Mouse (Mus musculus) forebrain, postnatal 0 days (tissue): Measurements from ENCODE around the gene Adgrl3. TPM values are rescaled to one million over a fixed set of nuclear protein-coding genes. Genes with fewer than 3 reads are reported as not detected.

Experiments used
- ATAC-seq: fragments of 200-750 bp; cut with Nextera tagmentation; 2 replicates; pipeline ENCODE4 v1.8.0; 2017; ENCODE audit warnings: mild to moderate bottlenecking, moderate library complexity
- DNase-seq: peaks from one replicate; pipeline ENCODE4 v3.0.0-alpha.2; 2015
- H3K27ac ChIP-seq: fragments of 300-500 bp; sonication (generic); 2 replicates; pipeline ENCODE4 v1.5.1; 2014; ENCODE audit warnings: low read depth, mild to moderate bottlenecking, antibody characterized with exemption, low read length, moderate library complexity, mixed read lengths
- H3K27me3 ChIP-seq: fragments of 300-500 bp; sonication (generic); 2 replicates; pipeline ENCODE4 v1.6.1; 2014; ENCODE audit warnings: mild to moderate bottlenecking, low read length, mixed read lengths; ENCODE audit not compliant: insufficient read depth
- H3K36me3 ChIP-seq: fragments of 300-500 bp; sonication (generic); 2 replicates; pipeline ENCODE4 v1.6.1; 2014; ENCODE audit warnings: mild to moderate bottlenecking, moderate library complexity; ENCODE audit not compliant: insufficient read depth
- H3K4me1 ChIP-seq: fragments of 300-500 bp; sonication (generic); 2 replicates; pipeline ENCODE4 v1.6.1; 2014; ENCODE audit warnings: antibody characterized with exemption; ENCODE audit not compliant: insufficient read depth
- H3K4me2 ChIP-seq: fragments of 300-500 bp; sonication (generic); 2 replicates; pipeline ENCODE4 v1.6.1; 2014; ENCODE audit warnings: low read depth, mild to moderate bottlenecking, moderate library complexity
- H3K4me3 ChIP-seq: fragments of 300-500 bp; sonication (generic); 2 replicates; pipeline ENCODE4 v1.5.1; 2014; ENCODE audit warnings: low read depth, low read length, mixed read lengths
- H3K9ac ChIP-seq: fragments of 300-500 bp; sonication (generic); 2 replicates; pipeline ENCODE4 v1.6.1; 2014; ENCODE audit warnings: mild to moderate bottlenecking
- H3K9me3 ChIP-seq: fragments of 300-500 bp; sonication (generic); 2 replicates; pipeline ENCODE4 v1.6.1; 2016; ENCODE audit warnings: low read length
- CTCF ChIP-seq: sonication (generic); IDR thresholded peaks from 2 replicates; pipeline ENCODE4 v1.5.1; 2016; ENCODE audit warnings: antibody characterized with exemption, control low read depth, low read depth
- WGBS: fragments of 180-500 bp; shearing (Covaris S2); extraction: QIAGEN DNeasy Blood & Tissue Kit; methylation state at CpG from one replicate; pipeline ENCODE4 v1.1.7; 2014; 5-methylcytosine and 5-hydroxymethylcytosine counted together
- polyA plus RNA-seq: library from polyadenylated mRNA; unstranded; fragments of >200 nt; fragmentation: Nextera tagmentation; extraction: Ambion mirVana; gene quantifications from 2 replicates; pipeline ENCODE4 v1.2.1, GENCODE M21; 2015
- total RNA-seq: library from RNA; depleted of rRNA; stranded (reverse); fragments of >200 nt; gene quantifications from 2 replicates; pipeline ENCODE4 v1.2.3, GENCODE M21; 2014

Adgrl3 gene
- total and polyA plus RNA-seq, 2 experiments from 2014 or later: 39.2 to 174 TPM

GRCm38 (mm10) chr5:81794601-81795000 is 774.7 kb downstream of the Adgrl3 start:
- Histone ChIP-seq H3K9me3 (no peaks in the 10 kb centered on the region), H3K27ac (no peak overlapping the region), H3K4me3 (no peak overlapping the region), H3K4me2 (no peak overlapping the region), H3K9ac (no peak overlapping the region), H3K27me3 (no peaks in the 10 kb centered on the region), H3K36me3 (peaks cover 8% of the 10 kb centered on the region), H3K4me1 (no peaks in the 10 kb centered on the region)
- ATAC-seq: no peak; the same call in 1 of the 2 replicates
- WGBS: 94% methylated on average over 24 of the region's 24 CpGs
- DNase-seq: no peak
- TF ChIP-seq CTCF: no peak

GRCm38 (mm10) chr5:81796128-81796527 is 776.2 kb downstream of the Adgrl3 start:
- Histone ChIP-seq H3K36me3 (peaks cover 8% of the 10 kb centered on the region), H3K4me2 (no peak overlapping the region), H3K9me3 (no peaks in the 10 kb centered on the region), H3K27ac (no peak overlapping the region), H3K4me3 (no peak overlapping the region), H3K27me3 (no peaks in the 10 kb centered on the region), H3K4me1 (no peaks in the 10 kb centered on the region), H3K9ac (no peak overlapping the region)
- no peak for TF ChIP-seq CTCF
- 73% methylated on average over 4 of the region's 4 CpGs for WGBS
- ATAC-seq (no peak), DNase-seq (no peak)

- Histone ChIP-seq H3K27me3 (no peaks in the 10 kb centered on the region), H3K4me3 (no peak overlapping the region), H3K27ac (no peak overlapping the region), H3K4me1 (no peaks in the 10 kb centered on the region), H3K4me2 (no peak overlapping the region), H3K9ac (no peak overlapping the region), H3K9me3 (no peaks in the 10 kb centered on the region), H3K36me3 (no peaks in the 10 kb centered on the region)
- no peak for ATAC-seq
- 57% methylated on average over 5 of the region's 5 CpGs for WGBS
- TF ChIP-seq CTCF: no peak
- DNase-seq: no peak
Measured at GRCm38 (mm10) chr5:81810966-81811365, 791.0 kb downstream of the Adgrl3 start.

- Histone ChIP-seq H3K4me2 (no peak overlapping the region), H3K9me3 (peaks cover 7% of the 10 kb centered on the region; the same call in 1 of the 2 replicates), H3K9ac (no peak overlapping the region), H3K4me1 (no peaks in the 10 kb centered on the region), H3K36me3 (no peaks in the 10 kb centered on the region), H3K4me3 (no peak overlapping the region), H3K27ac (no peak overlapping the region), H3K27me3 (no peaks in the 10 kb centered on the region)
- no peak for ATAC-seq
- TF ChIP-seq CTCF: no peak
- 88% methylated on average over 1 of the region's 1 CpGs for WGBS
- DNase-seq: no peak
Measured at GRCm38 (mm10) chr5:81832076-81832475, 812.1 kb downstream of the Adgrl3 start.

- DNase-seq: no peak
- no peak overlapping the region for H3K4me2 ChIP-seq
- no peak overlapping the region for H3K4me3 ChIP-seq
- H3K4me1 ChIP-seq: no peaks in the 10 kb centered on the region
- no peaks in the 10 kb centered on the region for H3K27me3 ChIP-seq
- H3K27ac ChIP-seq: no peak overlapping the region
- TF ChIP-seq CTCF: no peak
- no peaks in the 10 kb centered on the region for H3K36me3 ChIP-seq
- H3K9ac ChIP-seq: no peak overlapping the region
- H3K9me3 ChIP-seq: peaks cover 7% of the 10 kb centered on the region; the same call in 1 of the 2 replicates
- 61% methylated on average over 2 of the region's 2 CpGs for WGBS
- no peak for ATAC-seq
Measured at GRCm38 (mm10) chr5:81832679-81833078, 812.7 kb downstream of the Adgrl3 start.

- Histone ChIP-seq H3K4me2 (no peak overlapping the region), H3K27ac (no peak overlapping the region), H3K4me3 (no peak overlapping the region), H3K9ac (no peak overlapping the region), H3K36me3 (no peaks in the 10 kb centered on the region), H3K4me1 (no peaks in the 10 kb centered on the region), H3K9me3 (peaks cover 7% of the 10 kb centered on the region; the same call in 1 of the 2 replicates), H3K27me3 (no peaks in the 10 kb centered on the region)
- no peak for TF ChIP-seq CTCF
- 100% methylated on average over 2 of the region's 2 CpGs for WGBS
- no peak for ATAC-seq
- no peak for DNase-seq
Measured at GRCm38 (mm10) chr5:81837860-81838259, 817.9 kb downstream of the Adgrl3 start.

- no peak for TF ChIP-seq CTCF
- no peak for ATAC-seq
- DNase-seq: no peak
- WGBS: 25% methylated on average over 4 of the region's 4 CpGs
- Histone ChIP-seq H3K4me3 (no peak overlapping the region), H3K9ac (no peak overlapping the region), H3K4me1 (no peaks in the 10 kb centered on the region), H3K4me2 (no peak overlapping the region), H3K36me3 (no peaks in the 10 kb centered on the region), H3K27me3 (no peaks in the 10 kb centered on the region), H3K9me3 (no peaks in the 10 kb centered on the region), H3K27ac (no peak overlapping the region)
Measured at GRCm38 (mm10) chr5:81843798-81844197, 823.9 kb downstream of the Adgrl3 start.
